Comparison of ENCODE assay signal across 28 mouse cellular contexts in the genomic region with DNA sequence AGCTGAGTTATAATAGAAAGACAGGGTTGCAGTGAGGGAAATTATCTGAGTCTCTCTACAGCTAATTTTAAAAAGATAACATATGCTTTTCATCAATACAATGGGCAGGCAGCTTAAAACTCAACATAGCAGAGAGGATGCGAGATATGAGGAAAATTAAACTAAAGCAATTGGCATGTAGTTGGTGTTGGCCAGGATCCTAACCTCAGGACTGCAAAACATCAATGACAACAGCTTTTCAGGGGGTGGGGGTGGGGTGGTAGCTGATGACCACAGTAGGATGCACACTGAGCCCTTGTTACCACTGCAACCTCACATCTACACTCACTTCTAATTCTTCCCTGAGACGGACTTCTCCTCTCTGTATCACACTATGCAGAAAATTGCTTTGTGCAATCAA.
"Had no signal": no experiment of that assay in that cellular context is flagged by ENCODE, and none has a peak within 500 bp of the region (broad histone marks: within the 10 kb centered on the region; RNA-seq: fewer than 3 reads in every experiment).

No protein-coding gene starts in this region.

- H3K36me3 ChIP-seq: embryonic facial prominence, embryonic 10.5 days; embryonic facial prominence, embryonic 12.5 days; embryonic facial prominence, embryonic 13.5 days; embryonic facial prominence, embryonic 15.5 days; forebrain, embryonic 10.5 days; forebrain, embryonic 12.5 days; forebrain, embryonic 15.5 days had no signal

- DNase-seq: cerebellum, adult 8-10 months; cerebellum, adult 9-10 months; cerebellum, adult 9-11 months; cerebellum, postnatal 10 days; cerebellum, postnatal 14 days; cerebellum, postnatal 25 days; cerebellum, postnatal 36 days; embryo, embryonic 11 days; forebrain, postnatal 0 days; gastrocnemius, adult 2 months; gastrocnemius, postnatal 10 days; gastrocnemius, postnatal 14 days; gastrocnemius, postnatal 25 days; gastrocnemius, postnatal 36 days; heart, adult 11 months; heart, adult 18-20 months; heart, adult 2 months had no signal

- H3K4me1 ChIP-seq: embryonic facial prominence, embryonic 10.5 days; embryonic facial prominence, embryonic 12.5 days; embryonic facial prominence, embryonic 13.5 days; embryonic facial prominence, embryonic 15.5 days; forebrain, embryonic 10.5 days; forebrain, embryonic 12.5 days; forebrain, embryonic 13.5 days; forebrain, embryonic 15.5 days had no signal

- H3K9ac ChIP-seq: embryonic facial prominence, embryonic 12.5 days; embryonic facial prominence, embryonic 13.5 days; embryonic facial prominence, embryonic 15.5 days; forebrain, embryonic 12.5 days; forebrain, embryonic 13.5 days; forebrain, embryonic 15.5 days; forebrain, postnatal 0 days had no signal

- H3K27ac ChIP-seq: embryonic facial prominence, embryonic 10.5 days; embryonic facial prominence, embryonic 12.5 days; embryonic facial prominence, embryonic 13.5 days; embryonic facial prominence, embryonic 15.5 days; forebrain, embryonic 10.5 days; forebrain, embryonic 12.5 days; forebrain, embryonic 13.5 days; forebrain, embryonic 15.5 days; gastrocnemius, adult 2 months; heart, adult 2 months had no signal

- H3K27me3 ChIP-seq: embryonic facial prominence, embryonic 12.5 days; embryonic facial prominence, embryonic 13.5 days; embryonic facial prominence, embryonic 15.5 days; forebrain, embryonic 12.5 days; forebrain, embryonic 13.5 days; forebrain, embryonic 15.5 days had no signal

- H3K4me3 ChIP-seq: embryonic facial prominence, embryonic 10.5 days; embryonic facial prominence, embryonic 12.5 days; embryonic facial prominence, embryonic 13.5 days; embryonic facial prominence, embryonic 15.5 days; erythroblast, embryonic 14.5 days; forebrain, embryonic 10.5 days; forebrain, embryonic 12.5 days; forebrain, embryonic 13.5 days; forebrain, embryonic 15.5 days; gastrocnemius, adult 2 months; heart, adult 2 months had no signal

- H3K4me2 ChIP-seq: embryonic facial prominence, embryonic 12.5 days; embryonic facial prominence, embryonic 13.5 days; embryonic facial prominence, embryonic 15.5 days; forebrain, embryonic 12.5 days; forebrain, embryonic 13.5 days; forebrain, embryonic 15.5 days had no signal

- ATAC-seq: forebrain, embryonic 13.5 days; forebrain, embryonic 14.5 days; forebrain, embryonic 15.5 days; forebrain, embryonic 16.5 days; forebrain, postnatal 0 days had no signal

- H3K9me3 ChIP-seq: embryonic facial prominence, embryonic 10.5 days; embryonic facial prominence, embryonic 12.5 days; embryonic facial prominence, embryonic 13.5 days; embryonic facial prominence, embryonic 15.5 days; forebrain, embryonic 10.5 days; forebrain, embryonic 12.5 days; forebrain, embryonic 13.5 days; forebrain, embryonic 15.5 days had no signal
